Mouse (Mus musculus): ENCODE results near the gene Actr8. TPM values are rescaled to one million over a fixed set of nuclear protein-coding genes. Genes with fewer than 3 reads are reported as not detected.

Actr8 gene
- 41.0 TPM for polyA plus RNA-seq (2017; shearing (Covaris generic))

DNA sequence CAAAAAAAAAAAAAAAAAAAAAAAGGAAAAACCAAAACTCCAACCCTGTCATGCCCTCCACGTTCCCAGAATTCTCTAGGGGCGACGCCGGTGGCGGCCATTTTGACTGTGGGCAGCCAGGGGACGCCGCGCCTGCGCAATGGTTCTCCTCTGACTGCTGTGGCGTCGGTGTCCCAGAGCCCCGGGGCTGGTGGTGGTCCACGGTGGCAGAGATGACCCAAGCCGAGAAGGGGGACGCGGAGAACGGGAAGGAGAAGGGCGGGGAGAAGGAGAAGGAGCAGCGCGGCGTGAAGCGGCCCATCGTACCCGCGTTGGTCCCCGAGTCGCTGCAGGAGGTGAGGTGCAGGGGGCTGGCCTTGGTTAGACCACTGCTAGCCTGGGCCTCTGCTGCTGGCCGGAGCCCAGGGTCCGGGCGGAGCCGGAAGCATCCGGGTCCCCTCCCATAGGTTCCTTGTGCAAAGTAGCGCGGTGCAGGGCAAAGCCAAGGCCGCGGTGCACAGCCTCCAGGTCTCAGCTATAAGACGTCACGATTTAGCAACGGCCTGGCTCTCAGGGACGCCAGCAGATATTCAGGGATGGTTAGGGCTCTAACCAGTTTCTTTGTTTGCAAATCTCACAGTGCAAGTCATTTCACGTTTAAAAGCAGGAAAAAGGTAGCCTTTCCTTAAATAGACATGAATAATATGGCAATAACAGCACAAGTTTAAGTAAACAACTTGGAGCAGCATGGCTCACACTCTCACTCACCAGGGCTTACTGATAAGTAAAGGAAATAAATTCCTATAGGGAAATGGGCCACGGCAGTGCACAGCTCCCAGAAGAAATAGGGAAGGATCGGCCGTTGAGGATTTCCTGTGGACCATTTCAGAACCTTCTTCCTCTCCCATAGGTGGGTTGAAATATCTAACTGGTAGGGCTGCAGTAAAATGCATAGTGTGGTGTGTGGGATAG, at the start of gene Actr8:
Gene Actr8, plus strand, starts transcription at position 84 of the 951 bp plus-strand sequence.

DNA sequence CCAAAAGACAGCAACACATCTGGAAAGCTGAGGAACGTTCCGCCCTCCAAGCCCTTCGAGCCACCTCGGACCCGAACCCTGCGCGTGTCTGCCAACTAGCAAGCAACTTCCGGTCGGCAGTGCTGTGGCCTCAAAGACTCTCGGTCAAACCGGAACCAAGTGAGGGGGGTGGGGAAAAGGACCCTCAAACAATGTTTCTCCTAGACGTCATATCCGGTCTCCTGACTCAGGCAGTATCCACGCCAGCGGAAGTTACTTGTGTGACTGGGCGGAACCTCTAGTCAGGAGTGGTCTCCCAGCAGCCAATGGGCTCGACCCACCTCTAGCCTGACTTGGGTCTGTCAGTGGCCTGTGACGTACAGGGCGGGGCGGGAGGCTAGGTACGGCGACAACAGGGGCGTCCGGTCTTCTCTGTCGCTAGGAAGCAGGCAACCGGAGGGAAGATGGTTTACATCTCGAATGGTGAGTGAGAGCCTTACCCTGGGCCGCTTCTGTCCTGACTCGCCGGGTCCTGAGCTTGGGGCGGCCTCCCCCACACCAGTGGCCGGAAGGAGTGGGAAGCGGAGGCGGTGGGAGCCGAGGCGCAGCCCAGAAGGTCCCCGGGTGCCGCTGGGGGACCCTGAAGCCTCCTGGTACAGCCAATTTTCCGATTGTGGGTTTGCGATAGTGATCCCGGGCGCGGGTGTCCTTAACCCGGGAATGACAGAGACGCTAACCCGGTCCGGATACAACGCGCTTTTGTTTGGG, 9.9 kb upstream of the Actr8 start, which contains the start of gene Selenok:
Gene Selenok, plus strand, starts transcription at position 234 of the 747 bp plus-strand sequence.

DNA sequence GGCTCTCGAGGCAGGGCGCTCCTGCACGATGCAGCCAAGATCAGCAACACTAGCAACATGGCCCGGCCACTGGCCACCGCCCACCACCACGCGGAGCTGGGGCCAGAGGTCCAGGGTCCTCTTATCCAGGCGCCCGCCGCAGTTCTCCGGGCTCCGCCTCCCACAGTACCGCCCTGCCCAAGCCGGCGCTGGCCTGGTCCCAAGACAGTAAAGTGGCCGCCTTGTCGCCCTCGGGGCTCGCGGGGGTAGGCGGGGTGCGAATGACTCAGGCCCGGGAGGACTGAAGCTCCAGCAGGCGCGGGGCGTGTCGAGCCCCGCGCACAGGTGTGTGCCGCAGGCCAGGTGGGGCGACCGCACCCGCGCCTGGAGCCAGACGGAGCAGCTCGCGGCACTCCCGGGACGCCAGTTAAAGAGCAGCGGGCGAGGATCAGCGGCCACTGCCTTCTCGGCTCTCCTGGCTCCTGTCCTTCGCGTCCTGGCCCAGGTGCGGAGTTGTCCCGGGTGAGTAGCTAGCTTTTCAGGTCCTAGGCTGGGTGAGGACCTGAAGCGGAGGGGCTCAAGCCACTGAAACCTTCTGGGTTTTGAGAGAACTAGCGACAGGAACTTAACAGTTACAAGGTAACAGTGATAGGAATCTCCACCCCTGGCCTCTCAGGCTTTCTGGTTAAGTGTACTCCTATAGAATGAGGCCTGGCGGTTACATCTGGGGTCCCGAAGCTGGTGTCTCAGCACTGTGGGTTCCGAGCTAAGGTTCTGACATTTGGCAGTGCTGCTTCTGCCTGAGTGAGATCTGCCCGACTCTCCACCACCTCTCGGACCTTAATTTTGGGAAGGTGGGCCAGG, 30.8 kb downstream of the Actr8 start, which contains the start of the genes Il17rb and Chdh:
Gene Il17rb, minus strand, starts transcription at position 164 of the 843 bp plus-strand sequence.
Gene Chdh, plus strand, starts transcription at position 291 of the 843 bp plus-strand sequence.

Other genes with a start within 250 kb of the Actr8 start
- 461 TPM for gene Selenok, start 10.0 kb upstream of the Actr8 start, polyA plus RNA-seq (2017; shearing (Covaris generic))
- not detected for gene Il17rb, start 30.6 kb downstream of the Actr8 start, polyA plus RNA-seq (2017; shearing (Covaris generic))
- not detected for gene Chdh, start 30.7 kb downstream of the Actr8 start, polyA plus RNA-seq (2017; shearing (Covaris generic))